Mouse (Mus musculus): ENCODE results near the gene Gstm6. TPM values are rescaled to one million over a fixed set of nuclear protein-coding genes. Genes with fewer than 3 reads are reported as not detected.

Gstm6 gene
- polyA plus RNA-seq, 1 experiment = not detected

GRCm38 (mm10) chr3:107932128-107932527, 11.4 kb downstream of the Gstm6 start:
- TF ChIP-seq POLR2A (IDR thresholded peaks at IDR 0.05; ENCODE audit: insufficient read depth, low read depth, low read length) (no peak), CTCF (IDR thresholded peaks at IDR 0.05; ENCODE audit: insufficient read depth, low read depth, low read length) (no peak)
- Histone ChIP-seq H3K4me3 (ENCODE audit: insufficient read depth, low read depth, low read length) (no peak overlapping the region), H3K4me1 (ENCODE audit: control insufficient read depth, insufficient read depth, low read length) (peaks cover 46% of the 10 kb centered on the region), H3K27ac (ENCODE audit: insufficient read depth, low read depth, low read length) (peak overlapping the region; percentile 53)
- whole genome bisulfite sequencing = 65% methylated on average over 6 of the region's 6 CpGs

DNA sequence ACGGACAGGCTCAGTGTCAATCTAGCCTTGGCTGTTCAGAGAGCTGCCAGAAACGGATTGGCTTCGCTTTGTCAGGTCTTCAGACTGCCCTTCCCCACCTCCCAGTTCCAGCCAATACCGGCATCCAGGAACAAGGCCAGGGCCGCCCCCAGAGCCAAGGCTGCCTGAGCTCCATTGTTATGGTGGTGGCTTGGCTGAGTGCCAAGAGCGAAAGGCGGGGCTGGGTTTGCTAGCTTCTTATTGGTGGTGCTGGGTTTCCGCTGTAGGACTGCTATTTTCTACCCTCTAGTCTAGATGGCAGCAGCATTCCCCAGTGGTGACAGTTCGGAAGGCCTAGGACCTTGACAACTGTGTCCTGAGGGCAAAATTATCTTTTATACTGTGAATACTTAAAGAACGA, 11.9 kb downstream of the Gstm6 start, which contains the start of gene Gstm7:
Gstm7 (minus strand) TSS at position 148 of the 400 bp plus-strand sequence.
- Histone ChIP-seq H3K4me1 (ENCODE audit: control insufficient read depth, insufficient read depth, low read length) (peaks cover 49% of the 10 kb centered on the region), H3K27ac (ENCODE audit: insufficient read depth, low read depth, low read length) (peak within 1 kb of the TSS; percentile 76), H3K4me3 (ENCODE audit: insufficient read depth, low read depth, low read length) (peak within 1 kb of the TSS; percentile 33)
- TF ChIP-seq CTCF (IDR thresholded peaks at IDR 0.05; ENCODE audit: insufficient read depth, low read depth, low read length) = no peak
- TF ChIP-seq POLR2A (IDR thresholded peaks at IDR 0.05; ENCODE audit: insufficient read depth, low read depth, low read length) = no peak
- 9% methylated on average over 10 of the region's 10 CpGs for WGBS

GRCm38 (mm10) chr3:107931134-107931533, 12.4 kb downstream of the Gstm6 start:
- H3K27ac ChIP-seq (ENCODE audit: insufficient read depth, low read depth, low read length) = peak overlapping the region; percentile 76
- TF ChIP-seq POLR2A (IDR thresholded peaks at IDR 0.05; ENCODE audit: insufficient read depth, low read depth, low read length) (no peak), CTCF (IDR thresholded peaks at IDR 0.05; ENCODE audit: insufficient read depth, low read depth, low read length) (no peak)
- WGBS = 46% methylated on average over 2 of the region's 2 CpGs
- peaks cover 46% of the 10 kb centered on the region for H3K4me1 ChIP-seq (ENCODE audit: control insufficient read depth, insufficient read depth, low read length)
- peak overlapping the region; percentile 33 for H3K4me3 ChIP-seq (ENCODE audit: insufficient read depth, low read depth, low read length)

- 83% methylated on average over 4 of the region's 4 CpGs for WGBS
- Histone ChIP-seq H3K4me1 (ENCODE audit: control insufficient read depth, insufficient read depth, low read length) (peaks cover 43% of the 10 kb centered on the region), H3K4me3 (ENCODE audit: insufficient read depth, low read depth, low read length) (no peak overlapping the region), H3K27ac (ENCODE audit: insufficient read depth, low read depth, low read length) (no peak overlapping the region)
- TF ChIP-seq CTCF (IDR thresholded peaks at IDR 0.05; ENCODE audit: insufficient read depth, low read depth, low read length) (no peak), POLR2A (IDR thresholded peaks at IDR 0.05; ENCODE audit: insufficient read depth, low read depth, low read length) (no peak)
Measured at GRCm38 (mm10) chr3:107929731-107930130, 13.8 kb downstream of the Gstm6 start.

DNA sequence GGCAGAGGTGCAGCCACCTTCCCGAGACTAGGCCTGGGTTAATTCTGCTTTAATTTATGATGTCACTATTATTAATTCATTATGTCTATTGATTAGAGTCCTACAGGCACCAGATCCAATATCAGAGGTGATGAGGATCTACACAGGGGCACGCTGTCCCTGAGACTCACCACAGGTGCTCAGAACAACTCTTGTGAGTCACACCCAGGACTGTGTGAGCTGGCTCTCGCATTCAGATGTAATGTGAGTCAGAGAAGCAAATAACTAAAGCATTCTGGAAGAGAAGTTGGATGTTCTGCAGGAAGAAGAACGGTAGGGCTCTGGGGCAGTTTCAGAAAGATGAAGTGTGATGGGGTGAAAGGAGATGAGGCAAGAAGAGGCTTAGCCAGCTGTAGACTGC, 14.3 kb downstream of the Gstm6 start:
- 63% methylated on average over 4 of the region's 4 CpGs for WGBS
- Histone ChIP-seq H3K4me3 (ENCODE audit: insufficient read depth, low read depth, low read length) (no peak overlapping the region), H3K4me1 (ENCODE audit: control insufficient read depth, insufficient read depth, low read length) (peaks cover 43% of the 10 kb centered on the region), H3K27ac (ENCODE audit: insufficient read depth, low read depth, low read length) (no peak overlapping the region)
- TF ChIP-seq POLR2A (IDR thresholded peaks at IDR 0.05; ENCODE audit: insufficient read depth, low read depth, low read length) (no peak), CTCF (IDR thresholded peaks at IDR 0.05; ENCODE audit: insufficient read depth, low read depth, low read length) (no peak)

DNA sequence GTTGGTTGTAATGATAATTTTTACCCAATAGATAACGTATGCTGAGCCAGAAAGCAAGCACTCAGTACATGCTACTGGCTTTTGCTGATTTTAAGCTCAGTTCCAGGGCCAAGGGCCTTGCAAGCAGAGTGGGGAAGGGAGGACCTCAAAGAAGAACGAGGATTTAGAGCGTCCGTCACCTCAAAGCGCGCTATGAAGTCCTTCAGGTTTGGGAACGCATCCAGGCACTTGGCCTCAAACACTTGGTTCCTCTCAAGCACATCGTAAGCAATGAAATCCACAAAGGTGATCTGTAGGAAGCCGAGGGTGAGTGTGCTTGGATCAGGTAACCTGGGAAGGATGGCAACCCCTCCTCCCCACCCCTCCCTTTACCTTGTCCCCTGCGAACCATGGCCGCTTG, 14.9 kb downstream of the Gstm6 start:
- Histone ChIP-seq H3K4me3 (ENCODE audit: insufficient read depth, low read depth, low read length) (no peak overlapping the region), H3K27ac (ENCODE audit: insufficient read depth, low read depth, low read length) (no peak overlapping the region), H3K4me1 (ENCODE audit: control insufficient read depth, insufficient read depth, low read length) (peaks cover 43% of the 10 kb centered on the region)
- 89% methylated on average over 11 of the region's 11 CpGs for WGBS
- TF ChIP-seq POLR2A (IDR thresholded peaks at IDR 0.05; ENCODE audit: insufficient read depth, low read depth, low read length) (no peak), CTCF (IDR thresholded peaks at IDR 0.05; ENCODE audit: insufficient read depth, low read depth, low read length) (no peak)

DNA sequence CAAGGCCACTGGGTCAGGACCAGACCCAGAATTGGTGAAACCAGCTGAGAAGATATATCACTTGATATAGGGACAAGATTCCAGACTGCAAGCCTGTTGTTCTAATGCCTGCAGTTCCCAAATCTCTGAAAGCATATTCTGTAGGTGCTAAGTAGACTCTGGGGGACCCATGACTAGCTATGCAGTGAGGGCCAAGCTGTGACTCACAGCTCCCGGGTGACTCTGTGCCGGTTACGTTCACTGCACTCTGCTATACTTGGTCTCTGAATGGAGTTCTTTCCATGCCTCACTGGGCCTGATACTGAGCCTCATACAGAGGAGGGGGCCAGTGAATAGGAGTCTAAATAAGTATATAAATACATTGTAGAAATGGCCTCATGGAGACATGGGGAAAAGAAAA, 15.7 kb downstream of the Gstm6 start:
- Histone ChIP-seq H3K4me1 (ENCODE audit: control insufficient read depth, insufficient read depth, low read length) (peaks cover 36% of the 10 kb centered on the region), H3K27ac (ENCODE audit: insufficient read depth, low read depth, low read length) (no peak overlapping the region), H3K4me3 (ENCODE audit: insufficient read depth, low read depth, low read length) (no peak overlapping the region)
- TF ChIP-seq POLR2A (IDR thresholded peaks at IDR 0.05; ENCODE audit: insufficient read depth, low read depth, low read length) = no peak
- TF ChIP-seq CTCF (IDR thresholded peaks at IDR 0.05; ENCODE audit: insufficient read depth, low read depth, low read length) = no peak
- 23% methylated on average over 3 of the region's 3 CpGs for WGBS

- WGBS = 96% methylated on average over 3 of the region's 3 CpGs
- no peak overlapping the region for H3K4me3 ChIP-seq (ENCODE audit: insufficient read depth, low read depth, low read length)
- no peak for TF ChIP-seq CTCF (IDR thresholded peaks at IDR 0.05; ENCODE audit: insufficient read depth, low read depth, low read length)
- no peak for TF ChIP-seq POLR2A (IDR thresholded peaks at IDR 0.05; ENCODE audit: insufficient read depth, low read depth, low read length)
- H3K4me1 ChIP-seq (ENCODE audit: control insufficient read depth, insufficient read depth, low read length) = peaks cover 23% of the 10 kb centered on the region
- H3K27ac ChIP-seq (ENCODE audit: insufficient read depth, low read depth, low read length) = no peak overlapping the region
Measured at GRCm38 (mm10) chr3:107925335-107925734, 18.2 kb downstream of the Gstm6 start.

DNA sequence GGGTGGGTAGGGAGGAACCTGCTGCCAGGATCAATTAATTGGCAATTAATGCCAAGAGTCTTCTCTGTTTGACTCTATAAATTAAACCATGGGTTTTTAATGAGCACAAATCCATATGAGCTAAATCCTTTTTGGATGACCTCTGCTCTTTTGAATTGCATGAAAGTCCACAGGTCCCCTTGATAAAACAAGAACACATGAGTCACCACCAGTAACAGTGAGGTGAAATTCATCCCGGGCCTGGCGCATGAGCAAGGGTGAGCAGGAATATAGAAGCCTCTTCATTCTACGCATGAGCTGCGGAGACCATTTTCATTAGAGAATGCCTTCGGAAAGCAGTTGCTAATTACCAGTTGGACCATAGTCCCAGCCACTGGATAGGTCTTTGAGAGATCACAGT, 23.2 kb downstream of the Gstm6 start:
- TF ChIP-seq CTCF (IDR thresholded peaks at IDR 0.05; ENCODE audit: insufficient read depth, low read depth, low read length) (no peak), POLR2A (IDR thresholded peaks at IDR 0.05; ENCODE audit: insufficient read depth, low read depth, low read length) (no peak)
- no peaks in the 10 kb centered on the region for H3K4me1 ChIP-seq (ENCODE audit: control insufficient read depth, insufficient read depth, low read length)
- no peak overlapping the region for H3K4me3 ChIP-seq (ENCODE audit: insufficient read depth, low read depth, low read length)
- H3K27ac ChIP-seq (ENCODE audit: insufficient read depth, low read depth, low read length) = no peak overlapping the region
- WGBS = 91% methylated on average over 5 of the region's 5 CpGs

All from olfactory bulb, adult 2 months (tissue).